Mouse (Mus musculus) G1E (cell line): ENCODE results near the gene Apof.

ENCODE experiments used
- CTCF ChIP-seq: IDR thresholded peaks from 2 replicates; pipeline ENCODE4 v1.5.1; 2012; ENCODE audit warnings: low read depth, low read length, inconsistent platforms, mixed read lengths
- GATA1 ChIP-seq: IDR thresholded peaks from 2 replicates; pipeline ENCODE4 v1.6.1; 2012; ENCODE audit warnings: borderline replicate concordance, low read length, inconsistent platforms, mixed read lengths
- POLR2AphosphoS5 ChIP-seq: IDR thresholded peaks from 2 replicates; pipeline ENCODE4 v1.6.1; 2012; ENCODE audit warnings: low read depth, low read length, inconsistent platforms; ENCODE audit not compliant: insufficient replicate concordance
- TAL1 ChIP-seq: conservative IDR thresholded peaks from 2 replicates; pipeline ENCODE4 v1.6.1; 2012; ENCODE audit warnings: low read depth, low read length, inconsistent platforms, mixed read lengths

GRCm38 (mm10) chr10:128303126-128304021 lies 34.9 kb downstream of the Apof start, which contains the start of gene Pan2:
- TF ChIP-seq CTCF (no peak), TAL1 (no peak), POLR2AphosphoS5 (no peak), GATA1 (no peak)
